Mouse (Mus musculus) embryonic facial prominence, embryonic 10.5 days (tissue): ENCODE measurements around the gene Cct3. TPM values are rescaled to one million over a fixed set of nuclear protein-coding genes. Genes with fewer than 3 reads are reported as not detected.
"Not testable (repeated sequence)": the region's sequence is repeated elsewhere in the genome, so short reads cannot be mapped to it uniquely, and the experiment has no call there.

Experiments used
- DNase-seq: peaks from one replicate; pipeline ENCODE4 v3.0.0-alpha.2; 2017; ENCODE audit warnings: low spot score
- H3K27ac ChIP-seq: fragments of 300-500 bp; sonication (generic); replicated peaks from 2 replicates; pipeline ENCODE4 v1.5.1; 2016; ENCODE audit warnings: mild to moderate bottlenecking
- H3K27me3 ChIP-seq: fragments of 300-500 bp; sonication (generic); replicated peaks from 2 replicates; pipeline ENCODE4 v1.6.1; 2016; ENCODE audit warnings: low read depth, mild to moderate bottlenecking; ENCODE audit not compliant: poor library complexity, severe bottlenecking
- H3K36me3 ChIP-seq: fragments of 300-500 bp; sonication (generic); replicated peaks from 2 replicates; pipeline ENCODE4 v1.6.1; 2016; ENCODE audit warnings: mild to moderate bottlenecking, moderate library complexity
- H3K4me1 ChIP-seq: fragments of 300-500 bp; sonication (generic); 2 replicates; pipeline ENCODE4 v1.6.1; 2016
- H3K4me3 ChIP-seq: fragments of 300-500 bp; sonication (generic); 2 replicates; pipeline ENCODE4 v1.5.1; 2016; ENCODE audit warnings: mild to moderate bottlenecking, moderate library complexity
- H3K9me3 ChIP-seq: fragments of 300-500 bp; sonication (generic); 2 replicates; pipeline ENCODE4 v1.6.1; 2016; ENCODE audit warnings: mild to moderate bottlenecking
- WGBS: fragments of 180-500 bp; shearing (Covaris S2); methylation state at CpG from one replicate; pipeline ENCODE4 v1.1.7; 2016; 5-methylcytosine and 5-hydroxymethylcytosine counted together
- polyA plus RNA-seq: library from polyadenylated mRNA; unstranded; fragments of >200 nt; fragmentation: Nextera tagmentation; extraction: Ambion mirVana; gene quantifications from 2 replicates; pipeline ENCODE4 v1.2.1, GENCODE M21; 2016

Gene Cct3
- polyA plus RNA-seq, 1 experiment from 2014 or later: 862 TPM

DNA sequence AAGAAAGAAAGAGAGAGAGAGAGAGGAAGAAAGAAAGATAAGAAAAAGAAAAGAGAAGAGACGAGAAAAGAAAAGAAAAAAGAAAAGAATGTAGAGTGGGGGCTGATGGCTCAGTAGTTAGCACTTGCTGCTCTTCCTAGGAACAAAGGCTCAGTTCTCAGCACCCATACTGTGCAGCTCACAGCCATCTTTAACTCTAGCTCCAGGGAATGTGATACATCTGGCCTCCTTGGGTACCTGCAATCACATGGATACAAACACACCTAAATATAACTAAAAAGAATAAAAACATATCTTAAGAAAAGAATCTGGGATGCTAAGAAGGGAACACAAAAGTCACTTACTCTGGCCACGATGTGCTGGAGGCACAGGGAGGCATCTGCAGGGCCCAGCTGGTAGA, 20.8 kb upstream of the Cct3 start:
- Histone ChIP-seq H3K4me3 (no peak overlapping the region), H3K27ac (no peak overlapping the region), H3K27me3 (no peaks in the 10 kb centered on the region), H3K36me3 (no peaks in the 10 kb centered on the region), H3K4me1 (no peaks in the 10 kb centered on the region), H3K9me3 (no peaks in the 10 kb centered on the region)
- DNase-seq: no peak
- WGBS: 82% methylated on average over 2 of the region's 2 CpGs

DNA sequence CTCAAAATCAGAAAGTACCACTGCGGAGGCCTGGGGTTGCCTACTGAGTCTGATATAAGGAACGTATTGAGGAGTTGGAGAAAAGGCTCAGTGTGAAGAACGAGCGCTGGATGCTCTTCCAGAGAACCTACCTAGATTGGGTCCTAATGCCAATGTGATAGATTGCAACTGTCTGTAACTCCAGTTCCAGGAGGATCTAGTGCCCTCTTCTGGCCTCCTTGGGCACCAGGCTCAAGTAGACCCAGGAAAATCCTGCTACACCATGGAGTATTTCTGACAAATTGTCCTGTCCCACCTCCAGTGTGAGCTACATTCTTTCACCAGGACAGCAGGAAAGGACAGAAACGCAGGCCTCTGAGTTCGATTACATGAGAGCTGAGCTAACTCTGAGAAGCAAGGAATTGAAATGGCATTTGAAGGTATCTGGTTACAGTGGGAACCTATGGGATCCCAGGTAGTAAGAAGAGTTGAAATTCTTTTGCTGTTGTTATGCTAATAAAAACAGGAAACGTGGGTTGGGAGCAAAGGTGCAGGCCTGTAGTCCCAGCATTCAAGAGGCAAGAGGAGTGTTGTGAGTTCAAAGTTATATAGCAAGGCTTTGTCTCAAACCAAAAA, 20.3 kb upstream of the Cct3 start:
- no peak overlapping the region for H3K4me3 ChIP-seq
- DNase-seq: no peak
- H3K27me3 ChIP-seq: no peaks in the 10 kb centered on the region
- no peak overlapping the region for H3K27ac ChIP-seq
- no peaks in the 10 kb centered on the region for H3K4me1 ChIP-seq
- no peaks in the 10 kb centered on the region for H3K36me3 ChIP-seq
- 47% methylated on average over 7 of the region's 7 CpGs for WGBS
- no peaks in the 10 kb centered on the region for H3K9me3 ChIP-seq

DNA sequence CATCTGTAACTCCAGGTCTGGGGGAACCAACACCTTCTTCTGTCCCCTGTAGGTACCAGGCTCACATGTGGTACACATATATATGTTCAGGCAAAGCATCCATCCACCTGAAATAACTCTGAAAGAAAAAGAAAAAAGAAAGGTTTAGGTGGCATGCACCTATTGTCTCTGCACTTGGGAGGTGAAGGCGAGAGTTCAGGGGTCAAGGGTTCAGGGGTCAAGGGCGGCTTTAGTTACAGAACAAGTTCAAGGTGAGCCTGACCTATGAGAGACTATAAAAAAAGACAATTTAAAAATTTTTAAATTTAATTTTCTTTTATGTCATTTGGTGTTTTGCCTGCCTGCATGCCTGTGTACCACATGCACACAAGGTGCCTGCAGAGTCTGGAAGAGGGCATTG, 16.9 kb upstream of the Cct3 start:
- H3K27ac ChIP-seq: no peak overlapping the region
- no peak overlapping the region for H3K4me3 ChIP-seq

DNA sequence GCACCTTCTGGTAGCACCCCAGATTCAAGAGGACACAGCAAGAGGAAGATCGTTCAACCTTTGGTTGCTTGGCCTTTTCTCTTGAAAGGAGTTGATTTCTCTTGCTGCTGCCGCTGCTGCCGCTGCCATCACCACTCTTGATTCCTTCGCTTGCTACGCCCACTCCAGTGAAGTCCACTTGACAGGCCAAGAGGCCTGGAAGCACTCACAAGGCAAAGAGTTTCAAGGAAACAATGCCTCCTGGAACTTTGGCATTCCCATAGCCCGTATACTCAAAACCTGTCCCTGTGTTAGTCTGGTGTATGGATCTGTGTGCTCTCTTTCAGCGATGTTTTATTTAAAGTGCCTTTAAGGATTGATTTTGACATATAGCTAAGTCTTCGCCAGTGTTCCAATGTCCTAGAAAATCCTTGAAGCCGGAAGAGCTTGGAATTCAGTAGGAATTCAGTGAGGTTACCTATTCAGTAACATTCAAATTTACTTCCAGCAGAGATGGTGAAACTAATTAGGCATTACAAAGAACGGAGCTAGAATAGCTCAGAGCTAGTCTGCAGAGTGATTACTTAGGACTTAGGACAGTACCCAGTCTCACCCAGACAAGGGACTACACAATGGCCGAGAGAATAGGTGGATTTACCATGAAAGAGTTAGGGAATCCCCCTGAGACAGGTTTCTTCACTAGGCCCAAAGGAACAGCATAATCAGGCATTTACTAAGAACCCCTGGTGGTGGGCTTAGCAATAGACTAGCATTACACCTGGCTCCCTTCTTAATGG, 15.6 kb upstream of the Cct3 start:
- 60% methylated on average over 11 of the region's 11 CpGs for WGBS
- not testable (repeated sequence) for H3K9me3 ChIP-seq, H3K36me3 ChIP-seq, DNase-seq, H3K27me3 ChIP-seq, H3K27ac ChIP-seq, H3K4me3 ChIP-seq, H3K4me1 ChIP-seq

More for the DNA sequence above, 16.9 kb upstream of the Cct3 start:
- 91% methylated on average over 2 of the region's 2 CpGs for WGBS
- Histone ChIP-seq H3K36me3 (no peaks in the 10 kb centered on the region), H3K9me3 (no peaks in the 10 kb centered on the region), H3K27me3 (no peaks in the 10 kb centered on the region), H3K4me1 (no peaks in the 10 kb centered on the region)
- DNase-seq: no peak

DNA sequence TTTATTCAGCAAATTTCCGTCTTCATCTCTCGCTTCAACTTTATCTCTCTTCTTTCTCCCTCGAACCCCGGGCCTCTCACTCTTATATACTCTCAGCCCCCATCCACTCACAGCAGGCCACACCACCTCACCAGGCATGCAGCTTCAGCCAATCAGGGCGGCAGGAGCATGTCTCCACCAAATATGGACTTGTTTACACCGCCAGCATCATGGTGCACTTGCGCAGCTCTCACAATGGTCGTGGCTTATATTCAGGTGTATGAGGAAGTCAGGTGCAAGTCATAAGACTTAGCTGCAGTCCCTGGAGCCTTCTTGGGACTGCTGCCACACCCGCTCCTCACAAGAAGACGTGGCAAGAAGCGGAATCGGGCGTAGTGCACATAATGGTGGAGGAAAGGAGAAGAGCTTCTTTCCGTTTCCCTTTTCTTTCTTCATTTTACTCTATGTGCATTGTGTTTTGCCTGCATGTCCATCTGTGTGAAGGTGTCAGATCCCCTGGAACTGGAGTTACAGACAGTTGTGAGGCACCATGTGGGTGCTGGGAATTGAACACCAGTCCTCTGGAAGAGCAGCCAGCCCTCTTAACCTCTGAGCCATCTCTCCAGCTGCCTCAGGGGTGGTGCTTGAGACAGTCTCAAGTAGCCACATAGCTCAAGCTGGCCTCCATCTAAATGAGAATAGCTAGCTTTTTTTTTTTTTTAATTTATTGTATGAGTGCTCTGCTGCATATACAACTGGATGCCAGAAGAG, 11.9 kb upstream of the Cct3 start:
- H3K27me3 ChIP-seq, H3K27ac ChIP-seq, H3K9me3 ChIP-seq, H3K4me1 ChIP-seq, DNase-seq, H3K4me3 ChIP-seq: not testable (repeated sequence)
- peaks cover 10% of the 10 kb centered on the region for H3K36me3 ChIP-seq
- 96% methylated on average over 14 of the region's 14 CpGs for WGBS

DNA sequence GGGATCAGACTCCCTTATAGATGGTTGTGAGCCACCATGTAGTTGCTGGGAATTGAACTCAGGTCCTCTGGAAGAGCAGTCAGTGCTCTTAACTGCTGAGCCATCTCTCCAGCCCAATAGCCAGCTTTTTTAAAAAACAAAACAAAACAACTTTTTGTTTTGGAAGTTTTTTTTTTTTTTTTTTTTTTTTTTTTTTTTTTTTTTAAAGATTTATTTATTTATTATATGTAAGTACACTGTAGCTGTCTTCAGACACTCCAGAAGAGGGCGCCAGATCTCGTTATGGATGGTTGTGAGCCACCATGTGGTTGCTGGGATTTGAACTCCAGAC, 11.4 kb upstream of the Cct3 start:
- not testable (repeated sequence) for DNase-seq, H3K27ac ChIP-seq, H3K9me3 ChIP-seq, H3K4me1 ChIP-seq, H3K4me3 ChIP-seq, H3K27me3 ChIP-seq
- WGBS: 90% methylated on average over 2 of the region's 2 CpGs
- H3K36me3 ChIP-seq: peaks cover 10% of the 10 kb centered on the region

DNA sequence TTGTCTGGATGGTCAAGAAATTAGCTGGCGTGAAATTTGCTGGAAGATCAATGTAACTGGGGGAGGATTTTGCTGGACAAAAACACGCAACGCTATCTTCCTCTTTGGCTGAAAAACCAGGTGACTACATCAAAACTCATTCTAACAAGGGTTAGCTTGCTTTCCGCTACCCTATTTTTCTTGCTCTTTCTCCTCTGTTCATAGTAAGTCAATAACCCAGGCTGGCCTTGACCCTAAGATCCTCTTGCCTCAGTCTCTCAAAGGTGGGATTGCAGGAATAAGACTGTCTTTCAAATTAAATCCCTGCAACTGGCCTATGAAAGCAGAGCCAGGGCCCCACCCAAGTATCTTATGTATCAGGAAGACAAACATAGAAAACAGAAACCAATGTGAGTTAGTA, 9.8 kb upstream of the Cct3 start, which contains the start of gene Gm38392:
Gene Gm38392, minus strand, starts transcription at position 101 of the 400 bp plus-strand sequence.
- H3K27ac ChIP-seq: no peak within 1 kb of the TSS
- no peaks in the 10 kb centered on the region for H3K4me1 ChIP-seq
- no peak for DNase-seq
- no peaks in the 10 kb centered on the region for H3K27me3 ChIP-seq
- no peaks in the 10 kb centered on the region for H3K9me3 ChIP-seq
- no peak within 1 kb of the TSS for H3K4me3 ChIP-seq
- WGBS: 96% methylated on average over 4 of the region's 4 CpGs
- H3K36me3 ChIP-seq: peaks cover 10% of the 10 kb centered on the region

DNA sequence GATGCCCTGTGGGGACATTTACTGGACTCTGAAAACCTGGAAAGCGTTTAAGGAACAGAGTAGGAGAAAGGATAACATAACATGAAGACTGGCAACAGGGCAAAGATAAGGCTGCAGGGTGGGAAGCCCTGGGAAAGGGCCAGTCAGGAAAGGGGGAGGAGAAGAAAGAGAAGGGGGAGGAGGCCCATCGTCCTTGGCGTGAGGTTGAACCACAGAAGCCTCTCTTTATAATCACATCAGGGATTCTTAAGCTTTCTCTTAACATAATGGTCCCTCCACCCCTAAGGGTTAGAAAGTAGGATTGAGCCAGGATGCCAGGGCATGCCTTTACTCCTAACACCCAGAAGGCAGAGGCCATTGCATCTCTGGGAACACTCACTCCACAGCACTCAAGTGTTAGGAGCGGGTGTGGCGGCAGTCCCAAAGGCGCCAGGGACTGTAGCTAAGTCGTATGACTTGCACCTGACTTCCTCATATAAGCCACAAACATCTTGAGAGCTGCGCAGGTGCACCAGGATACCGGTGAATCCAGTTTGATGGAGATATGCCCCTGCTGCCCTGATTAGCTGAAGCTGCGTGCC, 8.7 kb upstream of the Cct3 start:
- H3K27ac ChIP-seq, DNase-seq, H3K4me1 ChIP-seq, H3K4me3 ChIP-seq, H3K27me3 ChIP-seq, H3K9me3 ChIP-seq: not testable (repeated sequence)
- peaks cover 10% of the 10 kb centered on the region for H3K36me3 ChIP-seq
- WGBS: 85% methylated on average over 10 of the region's 10 CpGs

DNA sequence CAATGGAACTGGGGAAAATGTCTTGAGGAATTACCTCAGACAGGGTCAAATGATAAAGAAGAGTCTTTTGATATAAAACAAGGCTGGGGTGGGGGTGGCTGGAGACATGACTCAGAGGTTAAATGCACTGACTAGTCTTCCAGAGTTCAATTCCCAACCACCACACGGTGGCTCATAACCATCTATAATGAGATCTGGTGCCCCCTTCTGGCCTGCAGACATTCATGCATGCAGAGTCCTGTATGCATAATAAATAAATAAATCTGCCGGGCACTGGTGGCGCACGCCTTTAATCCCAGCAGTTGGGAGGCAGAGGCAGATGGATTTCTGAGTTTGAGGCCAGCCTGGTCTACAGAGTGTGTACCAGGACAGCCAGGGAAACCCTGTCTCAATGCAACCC, 4.9 kb upstream of the Cct3 start:
- 60% methylated on average over 4 of the region's 4 CpGs for WGBS
- Histone ChIP-seq H3K36me3 (no peaks in the 10 kb centered on the region), H3K27me3 (no peaks in the 10 kb centered on the region), H3K9me3 (no peaks in the 10 kb centered on the region), H3K27ac (no peak overlapping the region), H3K4me1 (peaks cover 8% of the 10 kb centered on the region), H3K4me3 (no peak overlapping the region)
- DNase-seq: peak; percentile 18

DNA sequence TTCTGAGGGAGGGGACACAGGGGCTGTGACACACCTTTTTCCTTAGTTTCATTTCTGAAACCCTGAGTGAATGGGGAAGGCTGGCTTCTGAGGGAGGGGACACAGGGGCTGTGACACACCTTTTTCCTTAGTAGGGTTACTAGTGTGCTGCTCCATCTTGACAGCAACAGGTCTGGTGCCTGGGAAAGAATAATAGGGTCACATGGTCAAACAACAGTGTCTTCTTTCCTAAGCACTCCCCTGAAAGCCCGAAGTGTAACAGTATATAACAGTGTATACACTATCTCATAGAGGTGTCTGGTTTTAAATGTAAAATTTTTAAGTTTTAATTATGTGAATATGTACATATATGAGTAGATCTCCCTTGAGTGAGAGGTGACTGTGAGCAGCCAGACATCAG, 1.6 kb upstream of the Cct3 start:
- peaks cover 17% of the 10 kb centered on the region for H3K36me3 ChIP-seq
- H3K27ac ChIP-seq: peak overlapping the region; percentile 94
- not testable (repeated sequence) for H3K9me3 ChIP-seq, H3K27me3 ChIP-seq, DNase-seq
- WGBS: 78% methylated on average over 1 of the region's 1 CpGs
- H3K4me3 ChIP-seq: peak overlapping the region; percentile 86
- H3K4me1 ChIP-seq: peaks cover 20% of the 10 kb centered on the region

DNA sequence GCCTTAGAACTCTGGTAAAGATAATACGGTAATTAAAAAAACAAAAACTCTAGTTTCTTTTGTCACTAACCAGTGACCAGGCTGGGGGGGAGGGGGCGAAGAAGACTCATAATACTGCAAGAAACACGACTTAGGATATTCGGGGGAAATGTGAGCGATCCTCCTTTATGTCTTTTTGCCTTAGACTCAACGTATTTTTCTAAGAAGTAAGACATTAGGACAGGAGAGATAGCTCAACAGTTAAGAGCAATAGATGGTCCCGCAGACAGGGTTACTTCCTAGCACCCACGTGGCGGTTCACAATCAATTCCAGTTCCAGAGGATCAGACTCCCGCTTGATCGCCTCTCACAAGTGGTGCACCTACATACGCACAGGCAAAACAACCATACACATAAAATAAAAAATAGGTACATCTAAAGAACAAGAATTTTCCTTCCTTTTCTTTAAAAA, 781 bp upstream of the Cct3 start:
- Histone ChIP-seq H3K36me3 (peaks cover 26% of the 10 kb centered on the region), H3K9me3 (no peaks in the 10 kb centered on the region), H3K27ac (peak overlapping the region; percentile 94), H3K4me3 (peak overlapping the region; percentile 86), H3K4me1 (peaks cover 20% of the 10 kb centered on the region), H3K27me3 (no peaks in the 10 kb centered on the region)
- no peak for DNase-seq
- 1% methylated on average over 12 of the region's 12 CpGs for WGBS

DNA sequence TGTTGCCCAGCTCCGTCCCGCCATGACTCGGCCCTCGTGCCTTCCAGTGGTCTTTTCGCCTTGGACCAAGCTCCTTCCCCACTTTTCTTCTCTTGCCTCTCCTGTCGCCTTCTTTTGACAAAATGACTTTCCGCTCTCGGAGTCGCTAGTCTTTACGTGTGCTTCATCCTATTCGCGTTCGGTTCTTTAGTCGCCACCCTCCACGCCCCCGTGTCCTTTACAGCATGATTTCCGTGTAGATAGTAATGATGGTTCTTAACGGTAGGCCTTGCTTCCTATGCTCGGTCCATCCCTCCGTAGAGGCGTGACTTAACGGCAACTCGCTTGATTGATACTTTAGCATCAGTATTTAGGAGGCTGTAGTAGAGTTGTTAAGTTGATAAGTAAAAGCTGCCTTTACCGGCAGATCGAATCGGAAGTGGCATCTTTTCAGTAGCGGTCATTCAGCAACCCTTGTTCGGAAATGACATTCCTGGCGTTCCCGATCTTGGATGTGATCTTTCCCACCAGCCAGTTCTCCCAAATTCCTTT, 470 bp downstream of the Cct3 start:
- Histone ChIP-seq H3K9me3 (no peaks in the 10 kb centered on the region), H3K4me1 (peaks cover 20% of the 10 kb centered on the region), H3K4me3 (peak overlapping the region; percentile 86), H3K27me3 (no peaks in the 10 kb centered on the region), H3K27ac (peak overlapping the region; percentile 94), H3K36me3 (peaks cover 38% of the 10 kb centered on the region)
- WGBS: under 1% methylated on average over 30 of the region's 30 CpGs
- DNase-seq: no peak
